Mouse (Mus musculus) megakaryocyte, embryonic 14.5 days (primary cell): Measurements from ENCODE around the gene Sirpb1a.

Experiments
- FLI1 ChIP-seq: IDR thresholded peaks from 2 replicates; pipeline ENCODE4 v1.6.1; 2012; ENCODE audit warnings: low read length, inconsistent platforms, mixed read lengths
- GATA1 ChIP-seq: IDR thresholded peaks from 3 replicates; pipeline ENCODE4 v1.6.1; 2012; ENCODE audit warnings: mixed read lengths, low read length, inconsistent platforms, borderline replicate concordance

DNA sequence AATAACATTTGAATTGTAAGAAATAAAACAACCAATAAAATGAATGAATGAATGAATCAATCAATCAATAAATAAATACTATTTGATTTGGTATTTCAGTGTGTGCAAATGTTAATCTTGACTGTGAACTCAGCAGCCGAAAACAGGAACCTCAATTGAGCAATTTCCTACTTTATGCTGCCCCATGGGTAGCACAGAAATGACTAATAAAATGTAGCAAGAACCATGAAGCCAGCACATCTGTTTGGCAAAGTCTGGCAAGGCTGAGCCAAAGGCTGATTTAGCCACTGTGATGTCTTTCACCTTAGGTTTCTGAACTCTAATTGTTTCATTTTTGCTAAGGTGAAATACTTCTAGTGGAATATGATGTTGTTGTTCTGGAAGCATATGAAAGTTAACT lies 1.6 kb upstream of the Sirpb1a start:
- TF ChIP-seq GATA1 (no peak), FLI1 (no peak)
